Mouse (Mus musculus) midbrain, embryonic 14.5 days (tissue): ENCODE measurements around the gene Erf. TPM values are rescaled to one million over a fixed set of nuclear protein-coding genes. Genes with fewer than 3 reads are reported as not detected.

Source experiments
- ATAC-seq: fragments of 200-750 bp; cut with Nextera tagmentation; 2 replicates; pipeline ENCODE4 v1.8.0; 2017; ENCODE audit warnings: moderate number of reproducible peaks, moderate library complexity; ENCODE audit not compliant: low FRiP score, low TSS enrichment
- DNase-seq: peaks from one replicate; pipeline ENCODE4 v3.0.0-alpha.2; 2015
- H3K27ac ChIP-seq: fragments of 300-500 bp; sonication (generic); replicated peaks from 2 replicates; pipeline ENCODE4 v1.5.1; 2014; ENCODE audit warnings: mild to moderate bottlenecking, low read depth, low read length, moderate library complexity
- H3K27me3 ChIP-seq: fragments of 300-500 bp; sonication (generic); 2 replicates; pipeline ENCODE4 v1.6.1; 2014; ENCODE audit warnings: low read length, control low read depth, mixed read lengths; ENCODE audit not compliant: control insufficient read depth, insufficient read depth
- H3K36me3 ChIP-seq: fragments of 300-500 bp; sonication (generic); 2 replicates; pipeline ENCODE4 v1.6.1; 2014; ENCODE audit warnings: low read length, control low read depth; ENCODE audit not compliant: control insufficient read depth, insufficient read depth
- H3K4me1 ChIP-seq: fragments of 300-500 bp; sonication (generic); 2 replicates; pipeline ENCODE4 v1.6.1; 2014; ENCODE audit warnings: mild to moderate bottlenecking, antibody characterized with exemption, low read length, control low read depth; ENCODE audit not compliant: control insufficient read depth, insufficient read depth
- H3K4me2 ChIP-seq: fragments of 300-500 bp; sonication (generic); 2 replicates; pipeline ENCODE4 v1.6.1; 2014; ENCODE audit warnings: mild to moderate bottlenecking, low read length, moderate library complexity
- H3K4me3 ChIP-seq: fragments of 300-500 bp; sonication (generic); replicated peaks from 2 replicates; pipeline ENCODE4 v1.5.1; 2014; ENCODE audit warnings: low read depth, low read length
- H3K9ac ChIP-seq: fragments of 300-500 bp; sonication (generic); replicated peaks from 2 replicates; pipeline ENCODE4 v1.6.1; 2014; ENCODE audit warnings: mild to moderate bottlenecking, low read length, moderate library complexity
- H3K9me3 ChIP-seq: fragments of 300-500 bp; sonication (generic); 2 replicates; pipeline ENCODE4 v1.6.1; 2016; ENCODE audit warnings: low read length, control low read depth, mixed read lengths; ENCODE audit not compliant: control insufficient read depth
- WGBS: fragments of 180-500 bp; shearing (Covaris S2); extraction: QIAGEN DNeasy Blood & Tissue Kit; methylation state at CpG from one replicate; pipeline ENCODE4 v1.1.7; 2014; 5-methylcytosine and 5-hydroxymethylcytosine counted together
- polyA plus RNA-seq: library from polyadenylated mRNA; unstranded; fragments of >200 nt; fragmentation: Nextera tagmentation; extraction: Ambion mirVana; gene quantifications from 2 replicates; pipeline ENCODE4 v1.2.1, GENCODE M21; 2014

Gene Erf
- polyA plus RNA-seq, 1 experiment from 2014 or later, result 4.8 TPM

- Histone ChIP-seq H3K9ac (no peak overlapping the region), H3K27me3 (no peaks in the 10 kb centered on the region), H3K4me2 (peak overlapping the region; percentile 89), H3K27ac (no peak overlapping the region), H3K4me1 (peaks cover 26% of the 10 kb centered on the region), H3K36me3 (peaks cover 23% of the 10 kb centered on the region), H3K9me3 (no peaks in the 10 kb centered on the region), H3K4me3 (no peak overlapping the region)
- DNase-seq (no peak), ATAC-seq (no peak)
- WGBS, result 74% methylated on average over 12 of the region's 12 CpGs
These were observed 32.7 kb downstream of the Erf start for GRCm38 (mm10) chr7:25217653-25218395.

- Histone ChIP-seq H3K27ac (no peak overlapping the region), H3K27me3 (no peaks in the 10 kb centered on the region), H3K9ac (no peak overlapping the region), H3K4me3 (no peak overlapping the region), H3K4me1 (peaks cover 8% of the 10 kb centered on the region), H3K36me3 (peaks cover 51% of the 10 kb centered on the region), H3K9me3 (no peaks in the 10 kb centered on the region), H3K4me2 (no peak overlapping the region)
- DNase-seq (no peak), ATAC-seq (no peak)
- 92% methylated on average over 2 of the region's 2 CpGs for WGBS
These were observed 36.4 kb downstream of the Erf start for GRCm38 (mm10) chr7:25214172-25214571.

GRCm38 (mm10) chr7:25213099-25213498, 37.5 kb downstream of the Erf start:
- Histone ChIP-seq H3K27ac (no peak overlapping the region), H3K9ac (no peak overlapping the region), H3K36me3 (peaks cover 60% of the 10 kb centered on the region), H3K4me1 (peaks cover under 1% of the 10 kb centered on the region; the same call in 1 of the 2 replicates), H3K4me3 (no peak overlapping the region), H3K27me3 (no peaks in the 10 kb centered on the region), H3K4me2 (no peak overlapping the region), H3K9me3 (no peaks in the 10 kb centered on the region)
- ATAC-seq (no peak), DNase-seq (no peak)
- 89% methylated on average over 3 of the region's 3 CpGs for WGBS

- no peak overlapping the region for H3K4me2 ChIP-seq
- DNase-seq (no peak), ATAC-seq (no peak)
- no peaks in the 10 kb centered on the region for H3K9me3 ChIP-seq
- 87% methylated on average over 4 of the region's 4 CpGs for WGBS
- no peak overlapping the region for H3K4me3 ChIP-seq
- H3K9ac ChIP-seq, result no peak overlapping the region
- H3K36me3 ChIP-seq, result peaks cover 68% of the 10 kb centered on the region
- H3K27me3 ChIP-seq, result no peaks in the 10 kb centered on the region
- no peaks in the 10 kb centered on the region for H3K4me1 ChIP-seq
- H3K27ac ChIP-seq, result no peak overlapping the region
These were observed 40.1 kb downstream of the Erf start for GRCm38 (mm10) chr7:25210482-25210881.

GRCm38 (mm10) chr7:25209161-25209622, 41.4 kb downstream of the Erf start:
- Histone ChIP-seq H3K36me3 (peaks cover 66% of the 10 kb centered on the region), H3K4me2 (no peak overlapping the region), H3K9me3 (no peaks in the 10 kb centered on the region), H3K4me1 (no peaks in the 10 kb centered on the region), H3K27me3 (no peaks in the 10 kb centered on the region), H3K27ac (no peak overlapping the region), H3K4me3 (no peak overlapping the region), H3K9ac (no peak overlapping the region)
- WGBS, result 86% methylated on average over 3 of the region's 3 CpGs
- DNase-seq (no peak), ATAC-seq (no peak)

- H3K4me1 ChIP-seq, result no peaks in the 10 kb centered on the region
- H3K4me2 ChIP-seq, result no peak overlapping the region
- no peaks in the 10 kb centered on the region for H3K9me3 ChIP-seq
- peaks cover 71% of the 10 kb centered on the region for H3K36me3 ChIP-seq
- 91% methylated on average over 16 of the region's 16 CpGs for WGBS
- H3K27ac ChIP-seq, result no peak overlapping the region
- no peak overlapping the region for H3K4me3 ChIP-seq
- H3K27me3 ChIP-seq, result no peaks in the 10 kb centered on the region
- ATAC-seq (no peak), DNase-seq (no peak)
- no peak overlapping the region for H3K9ac ChIP-seq
These were observed 44.3 kb downstream of the Erf start for GRCm38 (mm10) chr7:25206094-25206830.

GRCm38 (mm10) chr7:25205355-25206093, 45.0 kb downstream of the Erf start:
- Histone ChIP-seq H3K9ac (no peak overlapping the region), H3K27me3 (no peaks in the 10 kb centered on the region), H3K27ac (no peak overlapping the region), H3K4me3 (no peak overlapping the region), H3K9me3 (no peaks in the 10 kb centered on the region), H3K4me2 (no peak overlapping the region), H3K4me1 (no peaks in the 10 kb centered on the region), H3K36me3 (peaks cover 64% of the 10 kb centered on the region)
- DNase-seq, result no peak
- 93% methylated on average over 16 of the region's 16 CpGs for WGBS
- ATAC-seq, result no peak

GRCm38 (mm10) chr7:25203624-25204023, 46.9 kb downstream of the Erf start:
- ATAC-seq (no peak), DNase-seq (no peak)
- Histone ChIP-seq H3K4me2 (no peak overlapping the region), H3K4me1 (no peaks in the 10 kb centered on the region), H3K4me3 (no peak overlapping the region), H3K27ac (no peak overlapping the region), H3K9ac (no peak overlapping the region), H3K27me3 (no peaks in the 10 kb centered on the region), H3K9me3 (no peaks in the 10 kb centered on the region), H3K36me3 (peaks cover 47% of the 10 kb centered on the region)
- 93% methylated on average over 20 of the region's 20 CpGs for WGBS
